8 mouse cellular contexts compared by ENCODE assay signal in the genomic region with DNA sequence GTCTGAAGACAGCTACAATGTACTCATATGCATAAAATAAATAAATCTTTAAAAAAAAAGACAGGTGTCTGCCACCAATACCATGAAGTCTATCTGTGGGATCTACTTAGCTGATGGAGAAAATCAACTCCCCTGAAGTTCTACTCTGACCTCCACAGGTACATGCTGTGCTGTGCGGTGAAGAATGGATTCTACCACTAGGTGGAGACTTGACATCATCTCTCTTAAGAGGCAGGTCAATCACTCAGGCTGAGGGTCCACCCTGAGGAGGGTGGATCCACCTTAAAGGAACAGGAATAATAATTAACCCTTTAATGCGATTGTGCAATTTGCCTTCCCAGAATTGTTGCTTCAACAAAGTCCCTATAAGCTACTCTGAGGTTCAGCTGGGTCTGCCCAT. TPM values are rescaled to one million over a fixed set of nuclear protein-coding genes. Genes with fewer than 3 reads are reported as not detected.
DNase-seq lines count a peak whose midpoint lies in the region; ATAC-seq and TF ChIP-seq lines count a peak whose summit lies in the region.

No protein-coding gene starts in this region.

- H3K27me3 ChIP-seq in kidney, embryonic 15.5 days, result no peaks in the 10 kb centered on the region
- no peaks in the 10 kb centered on the region for H3K27me3 ChIP-seq in small intestine, adult 2 months (ENCODE audit: control insufficient read depth, insufficient read depth, low read length)
- H3K27me3 ChIP-seq in cerebellum, adult 2 months (ENCODE audit: control insufficient read depth, insufficient read depth, low read length), result no peaks in the 10 kb centered on the region

- H3K4me3 ChIP-seq in lung, adult 2 months (replicated peaks; ENCODE audit: extremely low read depth, low read depth, low read length), result no peak overlapping the region
- H3K4me3 ChIP-seq in kidney, embryonic 15.5 days (replicated peaks), result no peak overlapping the region
- no peak overlapping the region for H3K4me3 ChIP-seq in small intestine, adult 2 months (ENCODE audit: low read depth, low read length)
- H3K4me3 ChIP-seq in cerebellum, adult 2 months (replicated peaks; ENCODE audit: insufficient read depth, low read depth, low read length), result no peak overlapping the region

- TF ChIP-seq CTCF in lung, adult 2 months (IDR thresholded peaks at IDR 0.05; ENCODE audit: insufficient read depth, low read length), result 0 out of 2 replicates have a peak, but pooled peaks have one; percentile 11
- peak; percentile 28; the same call in 1 of the 2 replicates for TF ChIP-seq CTCF in small intestine, adult 2 months (IDR thresholded peaks at IDR 0.05; ENCODE audit: extremely low read depth, insufficient read length, insufficient replicate concordance, low read depth, low read length)
- no peak for TF ChIP-seq CTCF in cerebellum, adult 2 months (IDR thresholded peaks at IDR 0.05; ENCODE audit: borderline replicate concordance, insufficient read depth, low read depth, low read length)

- ATAC-seq in kidney, embryonic 15.5 days (replicated peaks; ENCODE audit: low FRiP score), result peak; percentile 77; the same call in 1 of the 2 replicates

- H3K4me1 ChIP-seq in lung, adult 2 months (ENCODE audit: control insufficient read depth, insufficient read depth, low read length), result no peaks in the 10 kb centered on the region
- peaks cover 5% of the 10 kb centered on the region; the same call in 1 of the 2 replicates for H3K4me1 ChIP-seq in kidney, embryonic 15.5 days
- peaks cover 2% of the 10 kb centered on the region; the same call in 1 of the 2 replicates for H3K4me1 ChIP-seq in small intestine, adult 2 months (ENCODE audit: control insufficient read depth, insufficient read depth, insufficient read length, low read length)
- H3K4me1 ChIP-seq in cerebellum, adult 2 months (ENCODE audit: control insufficient read depth, insufficient read depth, low read length), result no peaks in the 10 kb centered on the region

- no peak for DNase-seq in lung, adult 2 months
- no peak for DNase-seq in lung, adult 18-20 months
- peak; percentile 92 for DNase-seq in ZHBTc4 (ENCODE audit: low read depth, low spot score)
- DNase-seq in layer of hippocampus, adult 9-10 months (ENCODE audit: low spot score), result no peak
- no peak for DNase-seq in cerebellum, adult 2 months
- no peak for DNase-seq in urinary bladder, postnatal 10 days (ENCODE audit: low spot score)

- H3K9me3 ChIP-seq in kidney, embryonic 15.5 days (replicated peaks), result no peaks in the 10 kb centered on the region

- no peak for TF ChIP-seq POLR2A in lung, adult 2 months (IDR thresholded peaks at IDR 0.05; ENCODE audit: borderline replicate concordance, extremely low read depth, low read depth, low read length)
- TF ChIP-seq POLR2A in small intestine, adult 2 months (IDR thresholded peaks at IDR 0.05; ENCODE audit: low read depth, low read length), result no peak
- no peak for TF ChIP-seq POLR2A in cerebellum, adult 2 months (IDR thresholded peaks at IDR 0.05; ENCODE audit: borderline replicate concordance, insufficient read depth, low read length)

- H3K9ac ChIP-seq in kidney, embryonic 15.5 days, result no peak overlapping the region

- no peak overlapping the region for H3K27ac ChIP-seq in kidney, embryonic 15.5 days
- no peak overlapping the region for H3K27ac ChIP-seq in small intestine, adult 2 months (ENCODE audit: insufficient read depth, low read depth, low read length)
- no peak overlapping the region for H3K27ac ChIP-seq in cerebellum, adult 2 months (ENCODE audit: insufficient read depth, low read length)

- H3K36me3 ChIP-seq in kidney, embryonic 15.5 days, result no peaks in the 10 kb centered on the region
- no peaks in the 10 kb centered on the region for H3K36me3 ChIP-seq in small intestine, adult 2 months (ENCODE audit: control insufficient read depth, insufficient read depth, low read length)

- H3K4me2 ChIP-seq in kidney, embryonic 15.5 days, result no peak overlapping the region

- 13% methylated on average over 2 of the region's 2 CpGs for WGBS in lung, adult 2 months
- WGBS in kidney, embryonic 15.5 days, result 20% methylated on average over 2 of the region's 2 CpGs
- 13% methylated on average over 2 of the region's 2 CpGs for WGBS in small intestine, adult 2 months
- 18% methylated on average over 2 of the region's 2 CpGs for WGBS in cerebellum, adult 2 months

RNA-seq across cellular contexts. Expression of a gene that starts 9.2 kb away (rescaled TPM):
- polyA plus RNA-seq in lung, adult 2 months (2012; rRNA removed), result 0.18 and 0.28 TPM in 2 replicates
- polyA plus RNA-seq in kidney, embryonic 15.5 days (2015; fragmentation: Nextera tagmentation; extraction: Ambion mirVana), result 0.59 TPM in 1 of 2 replicates, not detected in the other
- 0.10 TPM in 1 of 2 replicates, not detected in the other for polyA plus RNA-seq in small intestine, adult 2 months (2012; rRNA removed)
- 2.6 and 2.7 TPM in 2 replicates for polyA plus RNA-seq in cerebellum, adult 2 months (2012; rRNA removed)

RNA-seq across cellular contexts. Expression of a gene that starts 10.4 kb away (rescaled TPM):
- polyA plus RNA-seq in lung, adult 2 months (2012; rRNA removed), result 151 and 167 TPM in 2 replicates
- 500 and 505 TPM in 2 replicates for polyA plus RNA-seq in kidney, embryonic 15.5 days (2015; fragmentation: Nextera tagmentation; extraction: Ambion mirVana)
- 238 and 337 TPM in 2 replicates for polyA plus RNA-seq in small intestine, adult 2 months (2012; rRNA removed)
- polyA plus RNA-seq in cerebellum, adult 2 months (2012; rRNA removed), result 426 and 441 TPM in 2 replicates

RNA-seq across cellular contexts. Expression of a gene that starts 22.9 kb away (rescaled TPM):
- polyA plus RNA-seq in lung, adult 2 months (2012; rRNA removed), result 6.3 and 8.2 TPM in 2 replicates
- 22.6 and 23.9 TPM in 2 replicates for polyA plus RNA-seq in kidney, embryonic 15.5 days (2015; fragmentation: Nextera tagmentation; extraction: Ambion mirVana)
- 2.2 and 6.9 TPM in 2 replicates for polyA plus RNA-seq in small intestine, adult 2 months (2012; rRNA removed)
- 33.2 and 34.5 TPM in 2 replicates for polyA plus RNA-seq in cerebellum, adult 2 months (2012; rRNA removed)

RNA-seq across cellular contexts. Expression of a gene that starts 23.0 kb away (rescaled TPM):
- 19.2 and 24.9 TPM in 2 replicates for polyA plus RNA-seq in lung, adult 2 months (2012; rRNA removed)
- polyA plus RNA-seq in kidney, embryonic 15.5 days (2015; fragmentation: Nextera tagmentation; extraction: Ambion mirVana), result 110 and 116 TPM in 2 replicates
- 9.4 and 16.7 TPM in 2 replicates for polyA plus RNA-seq in small intestine, adult 2 months (2012; rRNA removed)
- 70.9 and 79.1 TPM in 2 replicates for polyA plus RNA-seq in cerebellum, adult 2 months (2012; rRNA removed)

RNA-seq across cellular contexts. Expression of a gene that starts 38.3 kb away (rescaled TPM):
- polyA plus RNA-seq in lung, adult 2 months (2012; rRNA removed), result 59.6 and 62.2 TPM in 2 replicates
- polyA plus RNA-seq in kidney, embryonic 15.5 days (2015; fragmentation: Nextera tagmentation; extraction: Ambion mirVana), result 60.6 and 66.5 TPM in 2 replicates
- polyA plus RNA-seq in small intestine, adult 2 months (2012; rRNA removed), result 48.3 and 88.2 TPM in 2 replicates
- polyA plus RNA-seq in cerebellum, adult 2 months (2012; rRNA removed), result 60.9 and 61.1 TPM in 2 replicates
